Mouse (Mus musculus): ENCODE data around the gene Auts2. TPM values are rescaled to one million over a fixed set of nuclear protein-coding genes. Genes with fewer than 3 reads are reported as not detected.

Gene Auts2
- polyA plus RNA-seq, 1 experiment from 2014 or later = 4.9 TPM

DNA sequence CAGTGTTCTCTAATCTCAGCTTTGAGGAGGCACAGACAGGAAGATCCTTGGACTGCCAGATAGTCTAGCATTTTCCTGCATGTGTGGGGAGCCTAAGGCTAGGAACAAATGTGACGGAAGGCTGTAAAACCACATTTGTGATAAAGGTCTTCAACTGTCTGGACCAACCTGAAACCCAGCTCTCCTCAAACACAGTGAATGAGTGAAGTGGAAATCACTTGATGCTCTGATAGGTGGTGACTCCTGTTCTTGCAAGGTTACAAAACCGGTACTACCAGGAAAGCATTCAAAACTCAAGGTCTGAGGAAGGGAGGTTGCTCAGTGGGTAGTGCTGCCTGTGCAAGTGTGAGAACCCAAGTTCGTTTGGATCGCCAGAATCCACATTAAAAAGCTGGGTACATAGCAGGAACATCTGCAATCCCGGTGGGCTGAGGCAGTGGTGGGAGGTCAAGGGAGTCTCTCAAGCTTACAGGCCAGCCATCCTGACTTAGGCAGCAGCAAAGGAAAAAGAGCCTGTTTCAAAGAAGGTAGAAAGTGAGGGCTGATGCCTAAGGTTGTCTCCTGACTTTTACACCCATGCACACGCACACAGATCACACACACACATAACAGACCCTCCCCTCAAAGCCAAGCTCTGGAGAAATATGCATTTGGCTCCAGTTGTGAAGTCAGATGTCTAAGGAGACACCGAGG is 810.4 kb downstream of the Auts2 start:
- Histone ChIP-seq H3K4me2 (replicated peaks; ENCODE audit: low read depth) (peak overlapping the region; percentile 24; the same call in 1 of the 2 replicates), H3K4me3 (ENCODE audit: low read depth, low read length) (no peak overlapping the region), H3K9ac (ENCODE audit: low read depth, low read length) (no peak overlapping the region), H3K4me1 (replicated peaks; ENCODE audit: control insufficient read depth, insufficient read depth, low read length) (peaks cover 11% of the 10 kb centered on the region; the same call in 1 of the 2 replicates), H3K27me3 (replicated peaks; ENCODE audit: control insufficient read depth, insufficient read depth, low read length) (no peaks in the 10 kb centered on the region), H3K36me3 (ENCODE audit: control insufficient read depth, insufficient read depth) (no peaks in the 10 kb centered on the region), H3K27ac (ENCODE audit: low read depth, low read length) (no peak overlapping the region), H3K9me3 (ENCODE audit: control insufficient read depth) (no peaks in the 10 kb centered on the region)
- 30% methylated on average over 7 of the region's 7 CpGs for WGBS
- TF ChIP-seq CTCF (IDR thresholded peaks at IDR 0.05; ENCODE audit: low read depth) = no peak
- peak; percentile 64 for ATAC-seq

DNA sequence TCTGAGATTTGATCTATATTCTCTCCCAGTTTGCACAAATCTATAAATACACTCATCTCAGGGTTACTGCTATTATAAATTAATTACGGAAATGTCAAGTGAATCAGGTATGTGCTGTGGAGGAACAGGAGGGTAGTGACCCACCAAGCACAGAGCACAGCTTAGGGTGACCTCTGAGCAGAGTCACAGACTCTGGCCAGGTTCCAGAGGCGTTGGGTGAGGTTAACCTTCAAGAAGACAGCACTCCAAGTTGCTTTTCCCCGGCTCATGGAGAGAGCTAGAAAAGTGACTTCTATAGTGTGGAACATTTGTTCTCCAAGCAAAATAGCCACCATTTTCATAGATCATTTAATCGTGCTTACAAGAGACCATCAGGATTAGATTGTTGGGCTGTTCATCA is 813.7 kb downstream of the Auts2 start:
- Histone ChIP-seq H3K27ac (ENCODE audit: low read depth, low read length) (no peak overlapping the region), H3K4me3 (ENCODE audit: low read depth, low read length) (no peak overlapping the region), H3K4me1 (replicated peaks; ENCODE audit: control insufficient read depth, insufficient read depth, low read length) (peaks cover 11% of the 10 kb centered on the region; the same call in 1 of the 2 replicates), H3K27me3 (replicated peaks; ENCODE audit: control insufficient read depth, insufficient read depth, low read length) (no peaks in the 10 kb centered on the region), H3K9ac (ENCODE audit: low read depth, low read length) (no peak overlapping the region), H3K9me3 (ENCODE audit: control insufficient read depth) (no peaks in the 10 kb centered on the region), H3K4me2 (replicated peaks; ENCODE audit: low read depth) (no peak overlapping the region), H3K36me3 (ENCODE audit: control insufficient read depth, insufficient read depth) (no peaks in the 10 kb centered on the region)
- WGBS = 65% methylated on average over 4 of the region's 4 CpGs
- ATAC-seq = no peak
- TF ChIP-seq CTCF (IDR thresholded peaks at IDR 0.05; ENCODE audit: low read depth) = no peak

DNA sequence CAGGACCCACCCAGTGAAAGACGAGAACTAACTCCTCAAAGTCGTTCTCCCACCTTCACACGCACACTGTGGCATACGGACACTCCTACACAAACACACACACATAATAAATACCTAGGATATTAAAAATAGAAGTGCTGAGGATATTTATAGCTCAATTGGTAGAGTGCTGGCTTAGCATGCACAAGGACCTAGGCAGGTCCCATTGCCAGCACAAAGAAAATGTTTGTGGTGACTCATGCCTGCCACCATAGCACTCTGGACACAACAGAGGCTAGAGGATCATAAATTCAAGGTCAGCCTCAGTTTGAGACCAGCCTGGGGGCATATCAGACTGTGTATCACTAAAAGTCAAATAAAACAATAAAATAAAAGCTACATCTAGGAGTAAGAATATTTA is 815.2 kb downstream of the Auts2 start:
- Histone ChIP-seq H3K9me3 (ENCODE audit: control insufficient read depth) (no peaks in the 10 kb centered on the region), H3K4me3 (ENCODE audit: low read depth, low read length) (no peak overlapping the region), H3K9ac (ENCODE audit: low read depth, low read length) (no peak overlapping the region), H3K4me1 (replicated peaks; ENCODE audit: control insufficient read depth, insufficient read depth, low read length) (peaks cover 8% of the 10 kb centered on the region; the same call in 1 of the 2 replicates), H3K4me2 (replicated peaks; ENCODE audit: low read depth) (no peak overlapping the region), H3K27ac (ENCODE audit: low read depth, low read length) (no peak overlapping the region), H3K36me3 (ENCODE audit: control insufficient read depth, insufficient read depth) (no peaks in the 10 kb centered on the region), H3K27me3 (replicated peaks; ENCODE audit: control insufficient read depth, insufficient read depth, low read length) (no peaks in the 10 kb centered on the region)
- ATAC-seq = no peak; the same call in 1 of the 2 replicates
- no peak for TF ChIP-seq CTCF (IDR thresholded peaks at IDR 0.05; ENCODE audit: low read depth)
- WGBS = 41% methylated on average over 4 of the region's 4 CpGs

DNA sequence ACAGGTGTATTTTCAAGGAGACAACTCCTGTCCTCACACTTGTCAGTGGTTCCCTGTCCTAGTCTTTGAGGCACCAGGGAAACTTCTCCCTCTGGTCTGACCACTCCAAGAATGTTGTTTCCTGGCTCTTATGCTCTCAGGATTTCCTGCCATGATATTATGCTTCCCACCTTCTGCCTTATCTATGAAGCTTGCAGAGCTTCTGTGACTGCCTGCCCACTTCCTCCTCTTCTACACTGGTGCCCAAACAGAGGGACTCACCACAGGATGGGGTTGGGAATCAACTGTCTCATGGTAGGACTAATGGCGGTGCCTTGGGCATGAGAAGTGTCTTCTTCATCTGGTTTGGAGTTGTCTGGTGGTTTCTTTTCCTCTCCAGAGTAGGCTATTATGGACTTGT is 818.6 kb downstream of the Auts2 start:
- Histone ChIP-seq H3K27ac (ENCODE audit: low read depth, low read length) (no peak overlapping the region), H3K4me1 (replicated peaks; ENCODE audit: control insufficient read depth, insufficient read depth, low read length) (peaks cover 4% of the 10 kb centered on the region; the same call in 1 of the 2 replicates), H3K36me3 (ENCODE audit: control insufficient read depth, insufficient read depth) (no peaks in the 10 kb centered on the region), H3K9ac (ENCODE audit: low read depth, low read length) (no peak overlapping the region), H3K27me3 (replicated peaks; ENCODE audit: control insufficient read depth, insufficient read depth, low read length) (no peaks in the 10 kb centered on the region), H3K4me3 (ENCODE audit: low read depth, low read length) (no peak overlapping the region), H3K9me3 (ENCODE audit: control insufficient read depth) (no peaks in the 10 kb centered on the region), H3K4me2 (replicated peaks; ENCODE audit: low read depth) (no peak overlapping the region)
- WGBS = 92% methylated on average over 1 of the region's 1 CpGs
- no peak for ATAC-seq
- no peak for TF ChIP-seq CTCF (IDR thresholded peaks at IDR 0.05; ENCODE audit: low read depth)

DNA sequence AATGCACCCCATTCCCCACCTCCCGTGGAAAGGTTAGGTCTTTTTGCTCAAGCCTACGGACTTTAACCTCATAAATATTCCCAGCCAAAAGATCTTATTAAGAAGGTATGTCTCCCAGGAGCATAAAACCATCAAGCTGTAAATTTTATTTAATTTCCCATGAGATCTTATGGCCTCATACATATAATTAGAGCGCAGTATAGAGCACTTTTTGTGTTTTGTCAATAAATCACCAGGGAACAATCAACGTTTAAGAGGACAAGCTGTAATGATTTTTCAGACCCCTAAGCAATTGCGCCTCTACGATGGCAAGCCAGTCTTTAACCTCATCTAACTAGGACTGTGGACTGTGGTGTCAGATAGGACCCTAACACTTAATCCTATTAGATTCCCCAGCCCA is 820.4 kb downstream of the Auts2 start:
- TF ChIP-seq CTCF (IDR thresholded peaks at IDR 0.05; ENCODE audit: low read depth) = no peak
- peak; percentile 52 for ATAC-seq
- WGBS = 38% methylated on average over 6 of the region's 6 CpGs
- Histone ChIP-seq H3K36me3 (ENCODE audit: control insufficient read depth, insufficient read depth) (no peaks in the 10 kb centered on the region), H3K4me1 (replicated peaks; ENCODE audit: control insufficient read depth, insufficient read depth, low read length) (peaks cover 4% of the 10 kb centered on the region; the same call in 1 of the 2 replicates), H3K4me3 (ENCODE audit: low read depth, low read length) (no peak overlapping the region), H3K27ac (ENCODE audit: low read depth, low read length) (no peak overlapping the region), H3K4me2 (replicated peaks; ENCODE audit: low read depth) (peak overlapping the region; percentile 37; the same call in 1 of the 2 replicates), H3K9ac (ENCODE audit: low read depth, low read length) (no peak overlapping the region), H3K9me3 (ENCODE audit: control insufficient read depth) (no peaks in the 10 kb centered on the region), H3K27me3 (replicated peaks; ENCODE audit: control insufficient read depth, insufficient read depth, low read length) (no peaks in the 10 kb centered on the region)

DNA sequence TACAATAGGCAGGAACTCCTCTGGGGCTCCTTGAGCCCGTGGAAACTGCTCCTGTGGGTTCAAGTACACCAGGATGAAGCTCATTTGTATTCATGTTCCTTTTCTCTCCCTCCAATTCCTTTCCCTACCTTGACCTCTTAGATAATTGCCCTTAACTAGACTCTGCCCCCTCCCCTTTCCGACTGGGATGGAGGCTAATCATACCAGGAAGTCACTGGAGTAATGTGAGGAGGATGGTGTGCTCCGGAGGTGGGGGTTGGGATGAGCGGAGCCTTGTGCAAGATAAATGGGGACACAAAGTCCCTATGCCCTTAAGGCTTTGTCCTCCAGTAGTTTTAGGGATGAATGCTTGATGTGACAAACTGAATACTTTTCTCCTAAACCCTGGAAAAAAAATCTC is 820.8 kb downstream of the Auts2 start:
- Histone ChIP-seq H3K9me3 (ENCODE audit: control insufficient read depth) (no peaks in the 10 kb centered on the region), H3K9ac (ENCODE audit: low read depth, low read length) (no peak overlapping the region), H3K27me3 (replicated peaks; ENCODE audit: control insufficient read depth, insufficient read depth, low read length) (no peaks in the 10 kb centered on the region), H3K4me1 (replicated peaks; ENCODE audit: control insufficient read depth, insufficient read depth, low read length) (peaks cover 4% of the 10 kb centered on the region; the same call in 1 of the 2 replicates), H3K36me3 (ENCODE audit: control insufficient read depth, insufficient read depth) (no peaks in the 10 kb centered on the region), H3K4me3 (ENCODE audit: low read depth, low read length) (no peak overlapping the region), H3K27ac (ENCODE audit: low read depth, low read length) (no peak overlapping the region), H3K4me2 (replicated peaks; ENCODE audit: low read depth) (peak overlapping the region; percentile 37; the same call in 1 of the 2 replicates)
- TF ChIP-seq CTCF (IDR thresholded peaks at IDR 0.05; ENCODE audit: low read depth) = no peak
- 31% methylated on average over 4 of the region's 4 CpGs for WGBS
- peak; percentile 83 for ATAC-seq
